ENCODE assay signal across 8 mouse cellular contexts in the genomic region with DNA sequence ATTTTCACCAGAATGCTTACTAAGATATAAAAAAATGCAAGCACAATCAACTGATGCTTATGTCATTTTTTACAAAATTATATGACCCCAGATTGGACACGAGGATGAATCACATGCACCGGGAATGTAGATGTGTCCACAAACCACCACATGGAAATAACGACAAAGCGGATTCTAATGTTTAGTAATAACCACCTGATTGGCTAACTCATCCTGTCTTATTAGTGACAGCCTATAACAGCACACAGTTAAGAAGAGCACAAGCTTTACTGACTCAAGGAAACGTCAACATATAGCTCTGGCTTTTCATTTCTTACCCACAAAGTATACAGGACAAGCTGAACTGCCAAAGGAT.
A peak's percentile ranks its signal among the peaks of the same experiment; 100 is the strongest.
DNase-seq lines count a peak whose midpoint lies in the region; ATAC-seq and TF ChIP-seq lines count a peak whose summit lies in the region.

No protein-coding gene starts in this region.

- TF ChIP-seq RAD21 in CH12.LX (IDR thresholded peaks at IDR 0.05; ENCODE audit: low read depth, low read length): no peak

- H3K4me1 ChIP-seq in heart, adult 2 months (ENCODE audit: control insufficient read depth, insufficient read depth, low read length): peaks cover 26% of the 10 kb centered on the region
- peaks cover 13 to 46% of the 10 kb centered on the region in 2 experiments for H3K4me1 ChIP-seq in CH12.LX (ENCODE audit: control insufficient read depth in 1 of 2, insufficient read depth in 2 of 2)
- peaks cover 57% of the 10 kb centered on the region for H3K4me1 ChIP-seq in hindbrain, embryonic 12.5 days

- TF ChIP-seq POLR2A in heart, adult 2 months (IDR thresholded peaks at IDR 0.05; ENCODE audit: insufficient read depth, low read depth, low read length): no peak
- no peak for TF ChIP-seq POLR2A in CH12.LX (IDR thresholded peaks at IDR 0.05; ENCODE audit: low read depth, low read length)

- no peak for TF ChIP-seq EP300 in heart, adult 2 months (IDR thresholded peaks at IDR 0.05; ENCODE audit: insufficient read depth, low read depth, low read length)
- no peak for TF ChIP-seq EP300 in CH12.LX (IDR thresholded peaks at IDR 0.05; ENCODE audit: low read length)

- in situ Hi-C loops in CH12.LX (cut with MboI; ENCODE audit: low pct_ligation_motif_present, low pct_unique_long_range_greater_than_20kb, low sequenced_read_pairs): loop anchor here (5.0 kb wide), 1 partner anchor 258 kb away; no protein-coding TSS in a partner anchor

- peaks cover 3% of the 10 kb centered on the region for H3K36me3 ChIP-seq in heart, adult 2 months (ENCODE audit: control insufficient read depth, insufficient read depth, low read length)
- no peaks in the 10 kb centered on the region for H3K36me3 ChIP-seq in CH12.LX (replicated peaks in 1 of 2; ENCODE audit: control insufficient read depth in 1 of 2, insufficient read depth in 1 of 2, low read length in 1 of 2)
- H3K36me3 ChIP-seq in hindbrain, embryonic 12.5 days: no peaks in the 10 kb centered on the region

- TF ChIP-seq CTCF in heart, adult 2 months (IDR thresholded peaks at IDR 0.05): no peak
- TF ChIP-seq CTCF in CH12.LX (conservative IDR thresholded peaks at IDR 0.05 in 1 of 2, IDR thresholded peaks at IDR 0.05 in 1 of 2; ENCODE audit: low read depth in 2 of 2, low read length in 2 of 2): no peak

- no peak for DNase-seq in heart, adult 2 months
- no peak for DNase-seq in heart, postnatal 25 days (ENCODE audit: low spot score)
- DNase-seq in CH12.LX (ENCODE audit: extremely low read depth): peak; percentile 27
- no peak for DNase-seq in urinary bladder, postnatal 10 days (ENCODE audit: low spot score)
- DNase-seq in cerebellum, adult 11-12 months: no peak
- DNase-seq in c-Kit-positive CD71-positive TER-119-positive erythroid progenitor cells, embryonic 14.5 days (ENCODE audit: low spot score): no peak

- intact Hi-C loops in heart, adult 2 months (cut with DNase I): loop anchor here (1.0 to 2.0 kb wide), 3 partner anchors 77 to 235 kb away; no protein-coding TSS in a partner anchor
- intact Hi-C loops in heart, postnatal 25 days (cut with DNase I): loop anchor here (5.0 kb wide), 1 partner anchor 238 kb away; no protein-coding TSS in a partner anchor

- no peak overlapping the region for H3K4me3 ChIP-seq in heart, adult 2 months
- peak overlapping the region in 1 of 3 experiments; percentile 40 for H3K4me3 ChIP-seq in CH12.LX (replicated peaks in 1 of 3; ENCODE audit: low read depth in 2 of 3, low read length in 2 of 3, poor library complexity in 1 of 3)
- peak overlapping the region; percentile 28; the same call in 1 of the 2 replicates for H3K4me3 ChIP-seq in hindbrain, embryonic 12.5 days

- peak overlapping the region; percentile 54 for H3K4me2 ChIP-seq in CH12.LX (ENCODE audit: insufficient read depth, low read depth, poor library complexity, severe bottlenecking)
- H3K4me2 ChIP-seq in hindbrain, embryonic 12.5 days (replicated peaks): peak overlapping the region; percentile 60

- no peaks in the 10 kb centered on the region for H3K27me3 ChIP-seq in heart, adult 2 months (ENCODE audit: control insufficient read depth, insufficient read depth, low read length)
- no peaks in the 10 kb centered on the region for H3K27me3 ChIP-seq in CH12.LX (replicated peaks)
- no peaks in the 10 kb centered on the region for H3K27me3 ChIP-seq in hindbrain, embryonic 12.5 days

- dilution Hi-C loops in CH12.LX (cut with MboI; ENCODE audit: extremely low pct_ligation_motif_present, extremely low pct_unique_long_range_greater_than_20kb, low sequenced_read_pairs): no loop called here

- H3K9ac ChIP-seq in heart, adult 2 months (ENCODE audit: low read depth, low read length): no peak overlapping the region
- no peak overlapping the region for H3K9ac ChIP-seq in CH12.LX (ENCODE audit: insufficient read depth, low read depth)
- no peak overlapping the region for H3K9ac ChIP-seq in hindbrain, embryonic 12.5 days

- WGBS in heart, adult 2 months: 16% methylated on average over 5 of the region's 5 CpGs
- WGBS in hindbrain, embryonic 12.5 days: 24% methylated on average over 5 of the region's 5 CpGs

- no peaks in the 10 kb centered on the region for H3K9me3 ChIP-seq in CH12.LX (replicated peaks; ENCODE audit: low read length)
- H3K9me3 ChIP-seq in hindbrain, embryonic 12.5 days (replicated peaks): no peaks in the 10 kb centered on the region

- peak; percentile 26 for ATAC-seq in hindbrain, embryonic 12.5 days (ENCODE audit: low FRiP score)
- peak; percentile 41 for ATAC-seq in megakaryocyte progenitor cell, adult 5-6 weeks (replicated peaks; ENCODE audit: poor library complexity)

- H3K27ac ChIP-seq in heart, adult 2 months: peak overlapping the region; percentile 51
- no peak overlapping the region for H3K27ac ChIP-seq in CH12.LX (ENCODE audit: insufficient read depth, low read depth)
- H3K27ac ChIP-seq in hindbrain, embryonic 12.5 days: no peak overlapping the region

- H3K79me2 ChIP-seq in heart, adult 2 months (replicated peaks; ENCODE audit: control insufficient read depth, insufficient read depth, low read length): peaks cover 4% of the 10 kb centered on the region; the same call in 1 of the 2 replicates
- H3K79me2 ChIP-seq in CH12.LX (replicated peaks; ENCODE audit: control insufficient read depth, extremely low read depth, insufficient read depth, poor library complexity, severe bottlenecking): no peaks in the 10 kb centered on the region

TF ChIP-seq in CH12.LX, 34 proteins besides CTCF, POLR2A, EP300 and RAD21:
- TF ChIP-seq SMC3 (IDR thresholded peaks at IDR 0.05; ENCODE audit: low read depth, low read length) (no peak), JUN (IDR thresholded peaks at IDR 0.05; ENCODE audit: insufficient read depth, low read depth, low read length) (no peak)
